8 mouse cellular contexts compared by ENCODE assay signal in genomic region chr9:35188700-35189099, GRCm38 (mm10). TPM values are rescaled to one million over a fixed set of nuclear protein-coding genes. Genes with fewer than 3 reads are reported as not detected.
DNase-seq lines count a peak whose midpoint lies in the region; ATAC-seq lines count a peak whose summit lies in the region.
"Had no signal": no experiment of that assay in that cellular context is flagged by ENCODE, and none has a peak within 500 bp of the region (broad histone marks: within the 10 kb centered on the region; RNA-seq: fewer than 3 reads in every experiment).

No protein-coding gene starts in this region.

- 55% methylated on average over 22 of the region's 22 CpGs for WGBS in hindbrain, embryonic 14.5 days
- 76% methylated on average over 22 of the region's 22 CpGs for WGBS in hindbrain, embryonic 10.5 days

- no peaks in the 10 kb centered on the region for H3K27me3 ChIP-seq in hindbrain, embryonic 14.5 days (ENCODE audit: control insufficient read depth, insufficient read depth, low read length)
- H3K27me3 ChIP-seq in hindbrain, embryonic 10.5 days (ENCODE audit: insufficient read depth, poor library complexity, severe bottlenecking): no peaks in the 10 kb centered on the region
- H3K27me3 ChIP-seq: midbrain, embryonic 12.5 days had no signal

- no peaks in the 10 kb centered on the region for H3K9me3 ChIP-seq in hindbrain, embryonic 14.5 days (ENCODE audit: control insufficient read depth, low read length)
- no peaks in the 10 kb centered on the region for H3K9me3 ChIP-seq in hindbrain, embryonic 10.5 days
- H3K9me3 ChIP-seq: midbrain, embryonic 12.5 days had no signal

- H3K4me2 ChIP-seq in hindbrain, embryonic 14.5 days (replicated peaks): no peak overlapping the region
- H3K4me2 ChIP-seq: midbrain, embryonic 12.5 days had no signal

- peak; percentile 62 for DNase-seq in hindbrain, embryonic 14.5 days (ENCODE audit: low spot score)
- DNase-seq in hindbrain, embryonic 10.5 days (ENCODE audit: low spot score): no peak
- DNase-seq in ZHBTc4 (ENCODE audit: low read depth, low spot score): peak; percentile 41
- peak; percentile 46 to 49 for DNase-seq in cerebellum, postnatal 36 days
- peak; percentile 33 to 67 for DNase-seq in kidney, postnatal 36 days
- DNase-seq in right cerebral cortex, adult 2 months (ENCODE audit: low spot score in 2 of 2): peak; percentile 42 to 49

- 0 out of 2 replicates have a peak, but pooled peaks cover 5% of the 10 kb centered on the region for H3K4me1 ChIP-seq in hindbrain, embryonic 14.5 days (replicated peaks; ENCODE audit: control insufficient read depth, insufficient read depth, low read length)
- H3K4me1 ChIP-seq in hindbrain, embryonic 10.5 days (replicated peaks): no peaks in the 10 kb centered on the region
- H3K4me1 ChIP-seq: midbrain, embryonic 12.5 days had no signal

- H3K9ac ChIP-seq in hindbrain, embryonic 14.5 days: no peak overlapping the region
- H3K9ac ChIP-seq: midbrain, embryonic 12.5 days had no signal

- no peak overlapping the region for H3K4me3 ChIP-seq in hindbrain, embryonic 14.5 days (replicated peaks; ENCODE audit: low read length)
- no peak overlapping the region for H3K4me3 ChIP-seq in hindbrain, embryonic 10.5 days
- H3K4me3 ChIP-seq: midbrain, embryonic 12.5 days had no signal

- H3K27ac ChIP-seq in hindbrain, embryonic 14.5 days: no peak overlapping the region
- no peak overlapping the region for H3K27ac ChIP-seq in hindbrain, embryonic 10.5 days
- H3K27ac ChIP-seq: midbrain, embryonic 12.5 days had no signal

- ATAC-seq in hindbrain, embryonic 14.5 days (ENCODE audit: low FRiP score): peak; percentile 71; the same call in 1 of the 2 replicates
- ATAC-seq in erythroblast, adult 5-6 weeks (replicated peaks; ENCODE audit: low FRiP score, poor library complexity, severe bottlenecking): no peak

- 0 out of 2 replicates have a peak, but pooled peaks cover 3% of the 10 kb centered on the region for H3K36me3 ChIP-seq in hindbrain, embryonic 14.5 days (replicated peaks; ENCODE audit: control insufficient read depth, insufficient read depth)
- H3K36me3 ChIP-seq in hindbrain, embryonic 10.5 days: peaks cover 52% of the 10 kb centered on the region

RNA-seq across cellular contexts. Expression of gene Srpr, which starts 11.3 kb away (rescaled TPM):
- polyA plus RNA-seq in hindbrain, embryonic 14.5 days (2014; fragmentation: Nextera tagmentation; extraction: Ambion mirVana): 69.5 and 80.1 TPM in 2 replicates
- 77.4 and 82.8 TPM in 2 replicates for polyA plus RNA-seq in hindbrain, embryonic 10.5 days (2016; fragmentation: Nextera tagmentation; extraction: Ambion mirVana)
- total RNA-seq in erythroblast, adult 5-6 weeks (2015; ENCODE audit: low replicate concordance): 20.3 and 26.1 TPM in 2 replicates
- total RNA-seq in erythroblast, adult 5-6 weeks (2017; ENCODE audit: low replicate concordance): 14.6 and 25.5 TPM in 2 replicates

RNA-seq across cellular contexts. Expression of gene Tirap, which starts 11.4 kb away (rescaled TPM):
- 4.0 and 4.9 TPM in 2 replicates for polyA plus RNA-seq in hindbrain, embryonic 14.5 days (2014; fragmentation: Nextera tagmentation; extraction: Ambion mirVana)
- polyA plus RNA-seq in hindbrain, embryonic 10.5 days (2016; fragmentation: Nextera tagmentation; extraction: Ambion mirVana): 15.6 and 19.9 TPM in 2 replicates
- 2.1 and 4.4 TPM in 2 replicates for total RNA-seq in erythroblast, adult 5-6 weeks (2015; ENCODE audit: low replicate concordance)
- total RNA-seq in erythroblast, adult 5-6 weeks (2017; ENCODE audit: low replicate concordance): 2.2 and 4.5 TPM in 2 replicates

RNA-seq across cellular contexts. Expression of gene Dcps, which starts 12.8 kb away (rescaled TPM):
- 71.6 and 74.4 TPM in 2 replicates for polyA plus RNA-seq in hindbrain, embryonic 14.5 days (2014; fragmentation: Nextera tagmentation; extraction: Ambion mirVana)
- 99.8 and 101 TPM in 2 replicates for polyA plus RNA-seq in hindbrain, embryonic 10.5 days (2016; fragmentation: Nextera tagmentation; extraction: Ambion mirVana)
- total RNA-seq in erythroblast, adult 5-6 weeks (2015; ENCODE audit: low replicate concordance): 6.1 and 7.5 TPM in 2 replicates
- total RNA-seq in erythroblast, adult 5-6 weeks (2017; ENCODE audit: low replicate concordance): 7.4 and 8.3 TPM in 2 replicates

RNA-seq across cellular contexts. Expression of gene Foxred1, which starts 22.2 kb away (rescaled TPM):
- polyA plus RNA-seq in hindbrain, embryonic 14.5 days (2014; fragmentation: Nextera tagmentation; extraction: Ambion mirVana): 36.2 and 40.4 TPM in 2 replicates
- 46.7 and 50.5 TPM in 2 replicates for polyA plus RNA-seq in hindbrain, embryonic 10.5 days (2016; fragmentation: Nextera tagmentation; extraction: Ambion mirVana)
- total RNA-seq in erythroblast, adult 5-6 weeks (2015; ENCODE audit: low replicate concordance): 4.8 and 9.0 TPM in 2 replicates
- total RNA-seq in erythroblast, adult 5-6 weeks (2017; ENCODE audit: low replicate concordance): 7.3 and 10.7 TPM in 2 replicates
